Comparison of ENCODE assay signal across 9 mouse cellular contexts in genomic region chr3:105451627-105452555, GRCm38 (mm10). TPM values are rescaled to one million over a fixed set of nuclear protein-coding genes. Genes with fewer than 3 reads are reported as not detected.
DNase-seq lines count a peak whose midpoint lies in the region; TF ChIP-seq lines count a peak whose summit lies in the region.
"Had no signal": no experiment of that assay in that cellular context is flagged by ENCODE, and none has a peak within 500 bp of the region (broad histone marks: within the 10 kb centered on the region; RNA-seq: fewer than 3 reads in every experiment).

Gene Kcnd3 (plus strand): TSS chr3:105452330.

- peaks cover 80% of the 10 kb centered on the region for H3K27me3 ChIP-seq in forebrain, embryonic 10.5 days (ENCODE audit: poor library complexity, severe bottlenecking)

- H3K27ac ChIP-seq in forebrain, embryonic 10.5 days = peak within 1 kb of the TSS; percentile 84

- intact Hi-C loops in heart, postnatal 36 days (cut with DNase I) = loop anchor here (5.0 to 10.0 kb wide), 3 partner anchors 65 to 453 kb away; no protein-coding TSS in a partner anchor

- no peak for TF ChIP-seq POLR2A in lung, adult 2 months (IDR thresholded peaks at IDR 0.05; ENCODE audit: borderline replicate concordance, extremely low read depth, low read depth, low read length)

- no peaks in the 10 kb centered on the region for H3K9me3 ChIP-seq in forebrain, embryonic 10.5 days

- peak within 1 kb of the TSS; percentile 76 for H3K4me3 ChIP-seq in forebrain, embryonic 10.5 days
- H3K4me3 ChIP-seq in lung, adult 2 months (replicated peaks; ENCODE audit: extremely low read depth, low read depth, low read length) = peak within 1 kb of the TSS; percentile 34

- TF ChIP-seq CTCF in lung, adult 2 months (IDR thresholded peaks at IDR 0.05; ENCODE audit: insufficient read depth, low read length) = no peak

- peak; percentile 8 to 47 for DNase-seq in urinary bladder, adult 18-20 months (ENCODE audit: low spot score in 2 of 2)
- DNase-seq in urinary bladder, postnatal 10 days (ENCODE audit: low spot score) = no peak
- peak; percentile 42 for DNase-seq in forebrain, embryonic 10.5 days (ENCODE audit: extremely low spot score, low spot score)
- peak; percentile 18 to 36 for DNase-seq in heart, postnatal 36 days
- DNase-seq in layer of hippocampus, adult 8-10 months (ENCODE audit: low spot score in 2 of 2) = peak in 1 of 2 experiments; percentile 30
- peak; percentile 18 for DNase-seq in lung, adult 2 months
- peak; percentile 27 for DNase-seq in ovary, postnatal 10 days (ENCODE audit: low spot score)
- no peak for DNase-seq in thymus, postnatal 10 days (ENCODE audit: low spot score in 2 of 2)

- H3K4me1 ChIP-seq in forebrain, embryonic 10.5 days = peaks cover 34% of the 10 kb centered on the region
- H3K4me1 ChIP-seq in lung, adult 2 months (ENCODE audit: control insufficient read depth, insufficient read depth, low read length) = peaks cover 14% of the 10 kb centered on the region

- 1% methylated on average over 79 of the region's 98 CpGs for WGBS in forebrain, embryonic 10.5 days
- WGBS in lung, adult 2 months = 1% methylated on average over 68 of the region's 98 CpGs

- H3K36me3 ChIP-seq in forebrain, embryonic 10.5 days (replicated peaks) = no peaks in the 10 kb centered on the region
- H3K36me3 ChIP-seq: G1E had no signal

RNA-seq across cellular contexts. Expression of gene Kcnd3, which starts in this region (rescaled TPM):
- 0.21 and 0.31 TPM in 2 replicates for polyA plus RNA-seq in forebrain, embryonic 10.5 days (2016; fragmentation: Nextera tagmentation; extraction: Ambion mirVana)
- total RNA-seq in heart, postnatal 36 days (2021) = 10 to 100 TPM in 1 of 2 experiments, 1 to 10 TPM in 1; 9.5 to 10.0 TPM
- total RNA-seq in layer of hippocampus, adult 8-10 months (2022) = 10 to 100 TPM; 60.3 to 66.2 (median 63.7) TPM
- polyA plus RNA-seq in lung, adult 2 months (2012; rRNA removed) = 1.6 and 1.7 TPM in 2 replicates
- polyA plus RNA-seq: G1E had no signal

Comparison
In these comparisons a context has a peak if more than half of its experiments do, and no peak if none do; other contexts are left out.
1. RNA of gene Kcnd3 (total RNA-seq): 60.3 to 66.2 TPM in layer of hippocampus, adult 8-10 months; 9.5 to 10.0 TPM in heart, postnatal 36 days; every median in the first group is over 4 times any median in the second.
2. DNase-seq: peak in urinary bladder, adult 18-20 months (2 of 2), heart, postnatal 36 days (2 of 2), lung, adult 2 months (single experiment) and ovary, postnatal 10 days (single experiment); none in urinary bladder, postnatal 10 days (single experiment) and thymus, postnatal 10 days (0 of 2).
3. Peak in DNase-seq, H3K4me3 ChIP-seq and H3K27ac ChIP-seq in forebrain, embryonic 10.5 days; RNA of the gene not detected or under 1 TPM.